Mouse (Mus musculus): Measurements from ENCODE around the gene Bod1.

Bod1 gene

GRCm38 (mm10) chr11:31664186-31664585, 7.5 kb downstream of the Bod1 start:
- no peak for DNase-seq

- no peak for DNase-seq
These were observed 8.2 kb downstream of the Bod1 start for GRCm38 (mm10) chr11:31663501-31663900.

- DNase-seq: no peak
These were observed 8.7 kb downstream of the Bod1 start for GRCm38 (mm10) chr11:31662872-31663446.

GRCm38 (mm10) chr11:31662214-31662613, 9.5 kb downstream of the Bod1 start:
- DNase-seq: no peak

GRCm38 (mm10) chr11:31657806-31658175, 13.9 kb downstream of the Bod1 start:
- DNase-seq: no peak

- no peak for DNase-seq
These were observed 14.4 kb downstream of the Bod1 start for GRCm38 (mm10) chr11:31657168-31657805.

- DNase-seq: no peak
These were observed 22.2 kb downstream of the Bod1 start for GRCm38 (mm10) chr11:31649507-31649906.

GRCm38 (mm10) chr11:31647268-31647667, 24.4 kb downstream of the Bod1 start:
- DNase-seq: no peak

GRCm38 (mm10) chr11:31646571-31646970, 25.1 kb downstream of the Bod1 start:
- DNase-seq: no peak

GRCm38 (mm10) chr11:31643120-31643519, 28.6 kb downstream of the Bod1 start:
- DNase-seq: no peak

GRCm38 (mm10) chr11:31641066-31641810, 30.4 kb downstream of the Bod1 start:
- DNase-seq: no peak

- DNase-seq: no peak
These were observed 31.5 kb downstream of the Bod1 start for GRCm38 (mm10) chr11:31640187-31640586.

GRCm38 (mm10) chr11:31637788-31638373, 33.8 kb downstream of the Bod1 start:
- DNase-seq: peak; percentile 36

- DNase-seq: no peak
These were observed 43.0 kb downstream of the Bod1 start for GRCm38 (mm10) chr11:31628700-31629099.

- no peak for DNase-seq
These were observed 50.9 kb downstream of the Bod1 start for GRCm38 (mm10) chr11:31620796-31621195.

GRCm38 (mm10) chr11:31617797-31618196, 53.9 kb downstream of the Bod1 start:
- no peak for DNase-seq

- DNase-seq: no peak
These were observed 54.4 kb downstream of the Bod1 start for GRCm38 (mm10) chr11:31617236-31617635.

- DNase-seq: no peak
These were observed 55.0 kb downstream of the Bod1 start for GRCm38 (mm10) chr11:31616722-31617121.
